Mouse (Mus musculus) kidney, adult 2 months (tissue): Measurements from ENCODE around the gene Gm21976.

Experiments used
- CTCF ChIP-seq: fragments of 200-500 bp; conservative IDR thresholded peaks from 2 replicates; pipeline ENCODE4 v1.5.1; 2011; ENCODE audit warnings: low read depth, mild to moderate bottlenecking, control low read depth, low read length, moderate library complexity, mixed read lengths; ENCODE audit not compliant: insufficient read depth, insufficient read length
- POLR2A ChIP-seq: fragments of 200-500 bp; IDR thresholded peaks from one replicate; pipeline ENCODE4 v1.6.1; 2011; ENCODE audit warnings: low read depth, low read length, control low read depth

GRCm38 (mm10) chr13:98336205-98336604 is 56.5 kb downstream of the Gm21976 start:
- TF ChIP-seq POLR2A (no peak), CTCF (no peak)
